Comparison of ENCODE assay signal across 9 mouse cellular contexts in genomic region chr5:137029273-137029585, GRCm38 (mm10). TPM values are rescaled to one million over a fixed set of nuclear protein-coding genes. Genes with fewer than 3 reads are reported as not detected.
A peak's percentile ranks its signal among the peaks of the same experiment; 100 is the strongest.
DNase-seq lines count a peak whose midpoint lies in the region; ATAC-seq and TF ChIP-seq lines count a peak whose summit lies in the region.
"Had no signal": no experiment of that assay in that cellular context is flagged by ENCODE, and none has a peak within 500 bp of the region (broad histone marks: within the 10 kb centered on the region; RNA-seq: fewer than 3 reads in every experiment).

No protein-coding gene starts in this region.

- H3K4me1 ChIP-seq in embryonic facial prominence, embryonic 11.5 days (ENCODE audit: control insufficient read depth, insufficient read depth, low read length), result peaks cover 11% of the 10 kb centered on the region; the same call in 1 of the 2 replicates
- H3K4me1 ChIP-seq in hindbrain, postnatal 0 days (ENCODE audit: insufficient read depth, low read length), result no peaks in the 10 kb centered on the region; the same call in 1 of the 2 replicates
- H3K4me1 ChIP-seq in midbrain, postnatal 0 days (ENCODE audit: insufficient read depth, low read length), result peaks cover 4% of the 10 kb centered on the region; the same call in 1 of the 2 replicates

- no peaks in the 10 kb centered on the region for H3K36me3 ChIP-seq in embryonic facial prominence, embryonic 11.5 days (replicated peaks; ENCODE audit: control insufficient read depth, insufficient read depth, low read depth, low read length)
- no peaks in the 10 kb centered on the region for H3K36me3 ChIP-seq in hindbrain, postnatal 0 days (ENCODE audit: insufficient read depth, low read length)
- H3K36me3 ChIP-seq in midbrain, postnatal 0 days (ENCODE audit: insufficient read depth, low read length), result no peaks in the 10 kb centered on the region

- no peak overlapping the region for H3K9ac ChIP-seq in embryonic facial prominence, embryonic 11.5 days (replicated peaks; ENCODE audit: low read length)
- H3K9ac ChIP-seq in hindbrain, postnatal 0 days (replicated peaks; ENCODE audit: low read length), result peak overlapping the region; percentile 61
- peak overlapping the region; percentile 74 for H3K9ac ChIP-seq in midbrain, postnatal 0 days (replicated peaks; ENCODE audit: low read length, poor library complexity, severe bottlenecking)

- no peak for ATAC-seq in embryonic facial prominence, embryonic 11.5 days (replicated peaks; ENCODE audit: insufficient number of reproducible peaks, low FRiP score, low TSS enrichment, low read depth)
- no peak; the same call in 1 of the 2 replicates for ATAC-seq in hindbrain, postnatal 0 days
- ATAC-seq in midbrain, postnatal 0 days (ENCODE audit: low FRiP score), result peak; percentile 50

- peak overlapping the region; percentile 35; the same call in 1 of the 2 replicates for H3K4me2 ChIP-seq in embryonic facial prominence, embryonic 11.5 days (ENCODE audit: low read depth, low read length)
- peak overlapping the region; percentile 86 for H3K4me2 ChIP-seq in hindbrain, postnatal 0 days (ENCODE audit: low read depth, low read length)
- H3K4me2 ChIP-seq in midbrain, postnatal 0 days (ENCODE audit: low read depth, low read length, poor library complexity, severe bottlenecking), result peak overlapping the region; percentile 95

- no peaks in the 10 kb centered on the region for H3K9me3 ChIP-seq in embryonic facial prominence, embryonic 11.5 days (replicated peaks; ENCODE audit: control insufficient read depth, low read length)
- no peaks in the 10 kb centered on the region for H3K9me3 ChIP-seq in hindbrain, postnatal 0 days (ENCODE audit: low read length)
- no peaks in the 10 kb centered on the region for H3K9me3 ChIP-seq in midbrain, postnatal 0 days (ENCODE audit: low read length)

- H3K4me3 ChIP-seq in layer of hippocampus, adult 2 months, result peak overlapping the region; percentile 72
- H3K4me3 ChIP-seq in embryonic facial prominence, embryonic 11.5 days (ENCODE audit: low read depth, low read length), result no peak overlapping the region; the same call in 1 of the 2 replicates
- H3K4me3 ChIP-seq in hindbrain, postnatal 0 days (ENCODE audit: low read length), result peak overlapping the region; percentile 51
- peak overlapping the region; percentile 58 for H3K4me3 ChIP-seq in midbrain, postnatal 0 days (ENCODE audit: low read depth, low read length)

- 1% methylated on average over 8 of the region's 8 CpGs for WGBS in embryonic facial prominence, embryonic 11.5 days
- 0% methylated on average over 8 of the region's 8 CpGs for WGBS in hindbrain, postnatal 0 days
- 2% methylated on average over 8 of the region's 8 CpGs for WGBS in midbrain, postnatal 0 days

- peaks cover 64% of the 10 kb centered on the region for H3K27me3 ChIP-seq in embryonic facial prominence, embryonic 11.5 days (ENCODE audit: control insufficient read depth, insufficient read depth, low read length)
- H3K27me3 ChIP-seq in hindbrain, postnatal 0 days (ENCODE audit: insufficient read depth, low read length), result peaks cover 28% of the 10 kb centered on the region; the same call in 1 of the 2 replicates
- peaks cover 27% of the 10 kb centered on the region for H3K27me3 ChIP-seq in midbrain, postnatal 0 days (ENCODE audit: insufficient read depth, low read length)

- DNase-seq in layer of hippocampus, adult 2 months (ENCODE audit: low spot score in 2 of 2), result no peak
- no peak for DNase-seq in layer of hippocampus, adult 11-12 months (ENCODE audit: low spot score)
- no peak for DNase-seq in embryonic facial prominence, embryonic 11.5 days (ENCODE audit: low spot score)
- no peak for DNase-seq in hindbrain, postnatal 0 days (ENCODE audit: low spot score)
- DNase-seq in midbrain, postnatal 0 days (ENCODE audit: low spot score), result no peak
- DNase-seq in B cell, adult 2 months, result no peak
- no peak for DNase-seq in frontal cortex, postnatal 36 days (ENCODE audit: low spot score in 2 of 2)
- no peak for DNase-seq in cerebellum, adult 8-10 months
- DNase-seq: gastrocnemius, postnatal 25 days had no signal

- no peak for TF ChIP-seq CTCF in layer of hippocampus, adult 2 months (conservative IDR thresholded peaks at IDR 0.05)
- TF ChIP-seq CTCF in hindbrain, postnatal 0 days (IDR thresholded peaks at IDR 0.05; ENCODE audit: low read depth), result no peak
- no peak for TF ChIP-seq CTCF in midbrain, postnatal 0 days (IDR thresholded peaks at IDR 0.05)

- H3K27ac ChIP-seq in layer of hippocampus, adult 2 months, result no peak overlapping the region
- no peak overlapping the region for H3K27ac ChIP-seq in embryonic facial prominence, embryonic 11.5 days (replicated peaks; ENCODE audit: low read depth, low read length)
- H3K27ac ChIP-seq in hindbrain, postnatal 0 days, result peak overlapping the region; percentile 91
- peak overlapping the region; percentile 90 for H3K27ac ChIP-seq in midbrain, postnatal 0 days (ENCODE audit: low read depth, low read length)

RNA-seq across cellular contexts. Expression of gene Vgf, which starts 3.0 kb away (rescaled TPM):
- 100 to 1,000 TPM; 180 to 212 TPM for total RNA-seq in layer of hippocampus, adult 2 months (2021)
- polyA plus RNA-seq in embryonic facial prominence, embryonic 11.5 days (2014; fragmentation: Nextera tagmentation; extraction: Ambion mirVana), result 0.68 and 0.72 TPM in 2 replicates
- 136 and 137 TPM in 2 replicates for total RNA-seq in hindbrain, postnatal 0 days (2014; rRNA removed)
- polyA plus RNA-seq in hindbrain, postnatal 0 days (2015; fragmentation: Nextera tagmentation; extraction: Ambion mirVana), result 43.2 and 45.9 TPM in 2 replicates
- 103 and 154 TPM in 2 replicates for total RNA-seq in midbrain, postnatal 0 days (2014; rRNA removed)
- 46.8 and 49.1 TPM in 2 replicates for polyA plus RNA-seq in midbrain, postnatal 0 days (2015; fragmentation: Nextera tagmentation; extraction: Ambion mirVana)
- total RNA-seq: gastrocnemius, postnatal 25 days had no signal

RNA-seq across cellular contexts. Expression of gene Ap1s1, which starts 16.7 kb away (rescaled TPM):
- total RNA-seq in layer of hippocampus, adult 2 months (2021), result 100 to 1,000 TPM; 298 to 323 TPM
- 144 and 159 TPM in 2 replicates for polyA plus RNA-seq in embryonic facial prominence, embryonic 11.5 days (2014; fragmentation: Nextera tagmentation; extraction: Ambion mirVana)
- total RNA-seq in hindbrain, postnatal 0 days (2014; rRNA removed), result 122 and 123 TPM in 2 replicates
- 226 and 230 TPM in 2 replicates for polyA plus RNA-seq in hindbrain, postnatal 0 days (2015; fragmentation: Nextera tagmentation; extraction: Ambion mirVana)
- 139 and 144 TPM in 2 replicates for total RNA-seq in midbrain, postnatal 0 days (2014; rRNA removed)
- polyA plus RNA-seq in midbrain, postnatal 0 days (2015; fragmentation: Nextera tagmentation; extraction: Ambion mirVana), result 308 and 311 TPM in 2 replicates

RNA-seq across cellular contexts. Expression of gene Znhit1, which starts 41.4 kb away (rescaled TPM):
- 10 to 100 TPM; 77.1 to 83.3 TPM for total RNA-seq in layer of hippocampus, adult 2 months (2021)
- 101 and 104 TPM in 2 replicates for polyA plus RNA-seq in embryonic facial prominence, embryonic 11.5 days (2014; fragmentation: Nextera tagmentation; extraction: Ambion mirVana)
- 68.1 and 84.1 TPM in 2 replicates for total RNA-seq in hindbrain, postnatal 0 days (2014; rRNA removed)
- polyA plus RNA-seq in hindbrain, postnatal 0 days (2015; fragmentation: Nextera tagmentation; extraction: Ambion mirVana), result 140 and 143 TPM in 2 replicates
- total RNA-seq in midbrain, postnatal 0 days (2014; rRNA removed), result 85.4 and 100 TPM in 2 replicates
- polyA plus RNA-seq in midbrain, postnatal 0 days (2015; fragmentation: Nextera tagmentation; extraction: Ambion mirVana), result 153 and 176 TPM in 2 replicates

RNA-seq across cellular contexts. Expression of gene Plod3, which starts 42.4 kb away (rescaled TPM):
- total RNA-seq in layer of hippocampus, adult 2 months (2021), result 10 to 100 TPM; 37.9 to 39.7 TPM
- 23.1 and 28.0 TPM in 2 replicates for polyA plus RNA-seq in embryonic facial prominence, embryonic 11.5 days (2014; fragmentation: Nextera tagmentation; extraction: Ambion mirVana)
- 58.8 and 63.5 TPM in 2 replicates for total RNA-seq in hindbrain, postnatal 0 days (2014; rRNA removed)
- 25.2 and 28.7 TPM in 2 replicates for polyA plus RNA-seq in hindbrain, postnatal 0 days (2015; fragmentation: Nextera tagmentation; extraction: Ambion mirVana)
- total RNA-seq in midbrain, postnatal 0 days (2014; rRNA removed), result 44.5 and 68.1 TPM in 2 replicates
- 26.7 and 29.3 TPM in 2 replicates for polyA plus RNA-seq in midbrain, postnatal 0 days (2015; fragmentation: Nextera tagmentation; extraction: Ambion mirVana)

RNA-seq across cellular contexts. Expression of gene Serpine1, which starts 42.8 kb away (rescaled TPM):
- total RNA-seq in layer of hippocampus, adult 2 months (2021), result under 1 TPM; 0.38 to 0.52 TPM
- 0.17 TPM in 1 of 2 replicates, not detected in the other for polyA plus RNA-seq in embryonic facial prominence, embryonic 11.5 days (2014; fragmentation: Nextera tagmentation; extraction: Ambion mirVana)
- total RNA-seq in hindbrain, postnatal 0 days (2014; rRNA removed), result 3.0 and 3.5 TPM in 2 replicates
- polyA plus RNA-seq in hindbrain, postnatal 0 days (2015; fragmentation: Nextera tagmentation; extraction: Ambion mirVana), result 0.10 and 0.25 TPM in 2 replicates
- 3.3 and 3.7 TPM in 2 replicates for total RNA-seq in midbrain, postnatal 0 days (2014; rRNA removed)
- polyA plus RNA-seq in midbrain, postnatal 0 days (2015; fragmentation: Nextera tagmentation; extraction: Ambion mirVana), result 0.06 and 0.30 TPM in 2 replicates

Comparison
In these comparisons a context has a peak if more than half of its experiments do, and no peak if none do; other contexts are left out.
1. H3K27ac ChIP-seq: peak in hindbrain, postnatal 0 days (single experiment) and midbrain, postnatal 0 days (single experiment); none in layer of hippocampus, adult 2 months (single experiment) and embryonic facial prominence, embryonic 11.5 days (single experiment).
2. H3K4me2 ChIP-seq: peak in every context shown above with its lines; median percentile 95 in midbrain, postnatal 0 days; 86 in hindbrain, postnatal 0 days; 35 in embryonic facial prominence, embryonic 11.5 days.